Mouse (Mus musculus): Measurements from ENCODE around the gene Gm49673. TPM values are rescaled to one million over a fixed set of nuclear protein-coding genes. Genes with fewer than 3 reads are reported as not detected.
"Not testable (repeated sequence)": the region's sequence is repeated elsewhere in the genome, so short reads cannot be mapped to it uniquely, and the experiment has no call there.

Gene Gm49673
- polyA plus RNA-seq, 1 experiment from 2014 or later: 0.62 TPM

DNA sequence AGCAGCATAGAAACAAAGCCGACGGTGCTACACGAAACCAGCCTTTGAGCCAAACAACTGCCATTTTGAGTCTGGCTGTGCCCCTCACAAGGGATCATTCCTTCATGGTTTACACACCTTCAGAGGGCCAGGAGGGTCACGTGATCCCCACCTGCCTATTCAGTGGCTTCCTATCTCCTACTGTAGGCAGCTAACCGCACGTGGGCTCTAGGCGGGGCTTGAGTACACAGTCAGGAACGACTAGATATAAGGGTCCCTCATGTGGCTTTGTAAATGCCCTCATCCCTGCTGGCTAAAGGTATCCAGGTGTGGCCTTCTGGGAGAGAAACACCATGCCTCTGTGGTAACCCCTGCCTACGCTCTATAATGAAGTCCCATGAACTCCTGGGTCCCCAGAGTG, 18.0 kb downstream of the Gm49673 start:
- 87% methylated on average over 9 of the region's 9 CpGs for WGBS
- not testable (repeated sequence) for H3K4me3 ChIP-seq (replicated peaks; ENCODE audit: low read depth, low read length); H3K27ac ChIP-seq; H3K9me3 ChIP-seq (replicated peaks; ENCODE audit: low read length); DNase-seq (ENCODE audit: low spot score); H3K27me3 ChIP-seq (ENCODE audit: insufficient read depth, low read length); H3K4me2 ChIP-seq (ENCODE audit: low read length); H3K36me3 ChIP-seq (ENCODE audit: insufficient read depth, low read length); H3K4me1 ChIP-seq (replicated peaks; ENCODE audit: insufficient read depth, low read length); H3K9ac ChIP-seq (ENCODE audit: low read depth, low read length); ATAC-seq (replicated peaks; ENCODE audit: low FRiP score, low read depth)

DNA sequence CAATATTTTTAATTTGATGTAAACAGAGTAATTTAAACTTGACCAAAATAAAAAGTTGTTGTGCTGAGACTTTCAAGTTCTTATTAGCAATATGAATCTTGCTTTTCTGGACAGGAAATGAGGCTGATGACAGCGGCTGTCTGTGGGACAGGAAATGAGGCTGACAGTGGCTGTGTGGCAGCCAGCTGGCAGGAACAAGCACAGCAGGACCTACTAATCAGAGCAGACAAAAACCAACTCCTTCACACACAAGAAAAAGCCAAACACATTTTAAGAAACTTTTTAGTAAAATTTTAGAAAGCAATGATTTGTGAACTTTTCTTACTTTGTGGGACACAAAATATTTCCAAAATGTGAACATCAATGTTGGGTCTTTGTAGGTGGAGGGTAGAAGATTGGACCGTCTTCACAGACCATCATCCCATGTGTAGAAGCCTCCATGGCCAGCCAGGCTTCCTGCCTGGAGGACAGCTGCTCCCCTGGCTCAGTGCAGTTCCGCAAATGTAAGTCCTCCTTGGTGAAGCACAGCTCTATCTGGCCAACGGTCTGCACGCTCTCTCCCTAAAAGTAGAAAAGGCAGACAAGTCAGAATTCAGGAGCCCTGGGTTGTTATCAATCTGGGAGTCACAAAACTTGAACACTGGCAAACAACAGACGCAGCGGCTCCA, 19.1 kb downstream of the Gm49673 start:
- not testable (repeated sequence) for H3K9me3 ChIP-seq (replicated peaks; ENCODE audit: low read length); H3K4me2 ChIP-seq (ENCODE audit: low read length); ATAC-seq (replicated peaks; ENCODE audit: low FRiP score, low read depth); H3K36me3 ChIP-seq (ENCODE audit: insufficient read depth, low read length); H3K4me3 ChIP-seq (replicated peaks; ENCODE audit: low read depth, low read length); DNase-seq (ENCODE audit: low spot score); H3K4me1 ChIP-seq (replicated peaks; ENCODE audit: insufficient read depth, low read length); H3K27me3 ChIP-seq (ENCODE audit: insufficient read depth, low read length); H3K27ac ChIP-seq; H3K9ac ChIP-seq (ENCODE audit: low read depth, low read length)
- 75% methylated on average over 1 of the region's 7 CpGs for WGBS

DNA sequence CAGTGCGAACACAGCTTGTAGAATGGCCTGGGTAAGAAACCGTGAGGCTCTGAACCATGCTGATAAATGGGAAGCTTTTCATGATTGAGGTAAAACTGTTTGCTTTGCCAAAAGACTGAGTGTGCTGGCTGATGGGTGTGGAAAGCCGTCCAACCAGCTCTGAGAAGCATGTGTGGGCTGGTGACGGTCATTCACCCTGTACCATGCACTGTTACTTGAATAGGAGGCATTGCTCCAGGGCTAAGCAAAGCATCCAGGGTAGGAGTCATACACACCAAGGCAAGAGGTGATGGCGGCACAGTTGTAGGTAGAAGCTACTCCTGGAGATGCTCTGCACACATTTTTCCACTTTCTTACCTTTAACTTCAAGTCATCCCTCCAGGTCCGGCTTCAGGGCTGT, 23.0 kb downstream of the Gm49673 start:
- H3K27me3 ChIP-seq (ENCODE audit: insufficient read depth, low read length); DNase-seq (ENCODE audit: low spot score); H3K9ac ChIP-seq (ENCODE audit: low read depth, low read length); ATAC-seq (replicated peaks; ENCODE audit: low FRiP score, low read depth); H3K36me3 ChIP-seq (ENCODE audit: insufficient read depth, low read length); H3K27ac ChIP-seq; H3K4me2 ChIP-seq (ENCODE audit: low read length); H3K9me3 ChIP-seq (replicated peaks; ENCODE audit: low read length); H3K4me3 ChIP-seq (replicated peaks; ENCODE audit: low read depth, low read length); H3K4me1 ChIP-seq (replicated peaks; ENCODE audit: insufficient read depth, low read length): not testable (repeated sequence)
- 92% methylated on average over 2 of the region's 6 CpGs for whole genome bisulfite sequencing

DNA sequence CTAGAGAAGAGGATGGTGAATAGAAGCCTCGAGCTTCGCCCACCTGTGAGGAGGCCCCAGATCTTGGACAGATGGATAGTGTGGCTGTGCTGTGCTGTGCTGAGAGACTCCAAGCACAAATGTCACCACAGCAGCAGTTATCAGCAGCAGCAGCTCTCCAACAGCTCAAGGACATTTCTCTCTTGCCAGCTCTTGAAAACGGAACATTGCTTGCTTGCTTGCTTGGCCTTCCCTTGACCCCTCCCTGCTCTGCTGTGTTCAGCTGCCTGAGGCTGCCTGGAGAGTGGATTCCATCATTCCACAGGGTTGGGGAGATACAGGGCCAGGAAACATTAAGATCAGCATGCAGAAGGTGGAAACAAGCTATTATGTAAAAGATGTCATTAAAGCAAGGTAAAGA, 24.6 kb downstream of the Gm49673 start:
- 0 out of 2 replicates have a peak, but pooled peaks have one; percentile 13 for ATAC-seq (replicated peaks; ENCODE audit: low FRiP score, low read depth)
- H3K9me3 ChIP-seq (replicated peaks; ENCODE audit: low read length); H3K27ac ChIP-seq; H3K9ac ChIP-seq (ENCODE audit: low read depth, low read length); H3K36me3 ChIP-seq (ENCODE audit: insufficient read depth, low read length); H3K27me3 ChIP-seq (ENCODE audit: insufficient read depth, low read length); H3K4me3 ChIP-seq (replicated peaks; ENCODE audit: low read depth, low read length); H3K4me2 ChIP-seq (ENCODE audit: low read length); DNase-seq (ENCODE audit: low spot score); H3K4me1 ChIP-seq (replicated peaks; ENCODE audit: insufficient read depth, low read length): not testable (repeated sequence)
- WGBS: no CpG with 5 or more reads among the region's 3 CpGs

DNA sequence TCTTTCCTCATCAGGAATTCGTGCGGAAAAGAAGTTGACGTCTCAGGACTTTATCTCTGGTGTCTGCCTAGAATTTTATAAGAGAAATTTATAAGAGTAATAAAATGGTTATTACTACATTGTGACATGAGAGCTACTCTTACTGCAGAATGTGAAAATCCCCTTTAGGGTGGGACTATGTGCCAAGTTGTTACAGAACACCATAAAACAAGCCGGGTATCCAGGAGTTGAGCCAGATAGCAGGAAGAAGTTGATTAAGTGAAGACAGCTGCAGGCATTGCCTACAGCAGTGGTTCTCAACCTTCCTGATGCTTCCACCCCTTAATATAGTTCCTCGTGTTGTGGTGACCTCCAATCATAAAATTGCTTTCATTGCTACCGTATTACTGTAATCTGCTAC, 30.7 kb downstream of the Gm49673 start:
- H3K27ac ChIP-seq; DNase-seq (ENCODE audit: low spot score); ATAC-seq (replicated peaks; ENCODE audit: low FRiP score, low read depth); H3K4me2 ChIP-seq (ENCODE audit: low read length); H3K4me1 ChIP-seq (replicated peaks; ENCODE audit: insufficient read depth, low read length); H3K27me3 ChIP-seq (ENCODE audit: insufficient read depth, low read length); H3K9ac ChIP-seq (ENCODE audit: low read depth, low read length); H3K9me3 ChIP-seq (replicated peaks; ENCODE audit: low read length); H3K4me3 ChIP-seq (replicated peaks; ENCODE audit: low read depth, low read length); H3K36me3 ChIP-seq (ENCODE audit: insufficient read depth, low read length): not testable (repeated sequence)
- WGBS: no CpG with 5 or more reads among the region's 6 CpGs

DNA sequence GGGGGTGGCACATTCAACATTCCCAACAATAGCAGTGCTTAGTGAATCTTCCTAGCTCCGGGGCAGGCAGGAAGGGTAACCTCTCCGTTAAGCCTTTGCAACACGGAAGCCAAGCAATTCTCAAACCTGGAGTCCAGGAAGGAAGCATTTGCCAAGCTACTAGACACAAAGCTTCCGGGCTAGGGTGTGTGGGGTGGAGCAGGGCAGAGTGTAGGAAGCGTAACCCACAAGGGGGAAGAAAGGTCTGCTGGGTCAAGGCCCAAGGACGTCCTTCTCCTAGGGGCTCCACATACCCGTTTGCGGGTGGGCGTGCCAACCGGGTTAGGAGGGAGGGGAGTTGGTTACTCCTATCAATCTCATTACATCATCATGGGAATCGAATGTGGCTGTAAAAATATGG, 31.2 kb downstream of the Gm49673 start:
- 65% methylated on average over 6 of the region's 11 CpGs for WGBS
- peak; percentile 29 for DNase-seq (ENCODE audit: low spot score)
- not testable (repeated sequence) for ATAC-seq (replicated peaks; ENCODE audit: low FRiP score, low read depth)

DNA sequence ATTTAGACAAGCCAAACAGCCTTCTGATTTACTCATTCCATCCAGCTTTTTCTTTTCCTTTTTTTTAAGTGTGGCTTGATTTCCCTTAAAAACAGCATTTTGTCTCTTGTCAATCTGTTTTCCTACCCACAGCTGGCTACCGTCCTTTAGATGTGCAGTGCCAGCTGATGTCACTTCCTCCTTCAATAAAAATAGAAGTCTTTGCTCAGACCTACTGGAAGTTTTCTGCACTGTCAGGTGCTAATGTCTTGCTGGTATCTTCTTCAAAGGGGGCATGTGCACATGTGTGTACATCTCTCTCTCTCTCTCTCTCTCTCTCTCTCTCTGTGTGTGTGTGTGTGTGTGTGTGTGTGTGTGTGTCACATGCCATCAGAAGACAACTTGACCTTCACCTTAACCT, 35.4 kb downstream of the Gm49673 start:
- WGBS: no CpG with 5 or more reads among the region's 1 CpGs
- DNase-seq (ENCODE audit: low spot score); H3K4me3 ChIP-seq (replicated peaks; ENCODE audit: low read depth, low read length): not testable (repeated sequence)

More for the DNA sequence above, 31.2 kb downstream of the Gm49673 start:
- not testable (repeated sequence) for H3K9me3 ChIP-seq (replicated peaks; ENCODE audit: low read length); H3K4me2 ChIP-seq (ENCODE audit: low read length); H3K36me3 ChIP-seq (ENCODE audit: insufficient read depth, low read length); H3K9ac ChIP-seq (ENCODE audit: low read depth, low read length); H3K27me3 ChIP-seq (ENCODE audit: insufficient read depth, low read length); H3K4me1 ChIP-seq (replicated peaks; ENCODE audit: insufficient read depth, low read length); H3K27ac ChIP-seq; H3K4me3 ChIP-seq (replicated peaks; ENCODE audit: low read depth, low read length)

DNA sequence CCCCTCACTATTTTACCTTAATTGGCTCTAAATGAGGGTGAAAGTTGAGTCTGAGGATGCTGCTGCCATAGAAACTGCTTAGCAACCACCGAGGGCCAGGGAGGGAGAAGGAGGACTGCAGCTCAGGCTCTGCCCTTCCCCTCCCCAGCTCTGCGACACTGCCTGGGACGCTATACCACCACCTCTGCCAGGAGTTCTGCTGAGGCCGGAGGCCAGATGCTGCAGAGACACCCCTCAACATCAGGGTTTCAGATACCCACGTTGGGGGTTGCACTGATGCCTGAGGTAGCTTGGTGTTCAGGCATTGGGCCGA, 46.3 kb downstream of the Gm49673 start:
- DNase-seq (ENCODE audit: low spot score); H3K4me1 ChIP-seq (replicated peaks; ENCODE audit: insufficient read depth, low read length); H3K27ac ChIP-seq; H3K27me3 ChIP-seq (ENCODE audit: insufficient read depth, low read length); H3K36me3 ChIP-seq (ENCODE audit: insufficient read depth, low read length); H3K9ac ChIP-seq (ENCODE audit: low read depth, low read length); H3K9me3 ChIP-seq (replicated peaks; ENCODE audit: low read length); H3K4me3 ChIP-seq (replicated peaks; ENCODE audit: low read depth, low read length); H3K4me2 ChIP-seq (ENCODE audit: low read length): not testable (repeated sequence)
- 0 out of 2 replicates have a peak, but pooled peaks have one; percentile 18 for ATAC-seq (replicated peaks; ENCODE audit: low FRiP score, low read depth)
- 50% methylated on average over 3 of the region's 6 CpGs for WGBS

More for the DNA sequence above, 35.4 kb downstream of the Gm49673 start:
- not testable (repeated sequence) for ATAC-seq (replicated peaks; ENCODE audit: low FRiP score, low read depth); H3K4me2 ChIP-seq (ENCODE audit: low read length); H3K9ac ChIP-seq (ENCODE audit: low read depth, low read length); H3K36me3 ChIP-seq (ENCODE audit: insufficient read depth, low read length); H3K4me1 ChIP-seq (replicated peaks; ENCODE audit: insufficient read depth, low read length); H3K27me3 ChIP-seq (ENCODE audit: insufficient read depth, low read length); H3K9me3 ChIP-seq (replicated peaks; ENCODE audit: low read length); H3K27ac ChIP-seq

DNA sequence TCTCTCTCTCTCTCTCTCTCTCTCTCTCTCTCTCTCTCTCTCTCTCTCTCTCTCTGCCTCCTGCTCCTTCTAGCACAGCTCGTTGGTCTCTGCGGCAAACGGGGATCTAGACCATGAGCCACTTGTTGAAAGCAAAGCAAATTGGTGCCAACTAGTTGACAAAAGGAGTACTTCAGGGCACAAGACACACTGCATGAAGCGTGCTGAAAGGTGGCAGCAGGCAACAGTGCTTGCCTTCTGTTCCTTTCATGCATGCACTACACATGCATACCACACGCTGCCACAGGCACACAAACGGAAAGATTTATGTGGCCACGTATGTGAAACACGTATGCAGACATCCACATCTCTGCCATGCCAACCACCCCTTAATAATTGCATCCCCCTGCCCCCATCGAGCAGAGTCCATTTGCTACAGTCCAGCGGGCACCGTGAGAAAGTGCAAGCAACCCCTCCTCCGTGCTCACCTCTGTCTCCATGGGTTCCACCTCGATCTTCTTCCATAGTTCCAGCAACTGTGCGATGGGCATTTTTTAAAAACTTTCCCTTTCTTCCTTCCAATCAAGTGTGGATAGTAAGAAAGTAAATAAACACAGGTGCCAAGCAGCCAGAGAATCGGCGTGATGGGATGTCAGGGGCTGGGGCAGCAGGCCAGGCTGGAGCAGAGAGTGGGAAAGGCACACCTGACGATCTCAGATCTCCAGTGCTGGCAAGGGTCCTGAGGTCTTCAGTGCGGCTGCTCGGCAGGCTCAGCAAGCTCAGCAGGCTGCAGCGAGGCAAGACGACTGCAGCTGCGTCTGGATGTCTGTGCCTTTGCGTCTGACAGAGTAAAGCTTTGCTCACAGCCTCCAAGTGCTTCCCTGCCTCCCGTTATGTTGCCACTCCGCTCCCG, 46.9 kb downstream of the Gm49673 start:
- H3K4me3 ChIP-seq (replicated peaks; ENCODE audit: low read depth, low read length); H3K27ac ChIP-seq; H3K27me3 ChIP-seq (ENCODE audit: insufficient read depth, low read length); H3K9me3 ChIP-seq (replicated peaks; ENCODE audit: low read length); DNase-seq (ENCODE audit: low spot score); H3K9ac ChIP-seq (ENCODE audit: low read depth, low read length); H3K4me1 ChIP-seq (replicated peaks; ENCODE audit: insufficient read depth, low read length); H3K4me2 ChIP-seq (ENCODE audit: low read length); H3K36me3 ChIP-seq (ENCODE audit: insufficient read depth, low read length): not testable (repeated sequence)
- WGBS: 26% methylated on average over 7 of the region's 26 CpGs
- peak; percentile 60; the same call in 1 of the 2 replicates for ATAC-seq (replicated peaks; ENCODE audit: low FRiP score, low read depth)
